Mouse (Mus musculus) CH12.LX (cell line): ENCODE results near the gene Sgpp1. TPM values are rescaled to one million over a fixed set of nuclear protein-coding genes. Genes with fewer than 3 reads are reported as not detected.

Experiments
- DNase-seq: peaks from one replicate; pipeline ENCODE4 v3.0.0-alpha.2; 2013; ENCODE audit errors: extremely low read depth
- H3K27ac ChIP-seq: 2 replicates; pipeline ENCODE4 v1.5.1; 2012; ENCODE audit warnings: low read depth, mild to moderate bottlenecking, control low read depth, moderate library complexity; ENCODE audit not compliant: insufficient read depth
- H3K27me3 ChIP-seq: replicated peaks from 2 replicates; pipeline ENCODE3; 2012; ENCODE audit warnings: inconsistent platforms
- H3K36me3 ChIP-seq, 2 experiments: replicated peaks in 1 of 2; 2 replicates each; pipeline versions ENCODE3 to v1.6.1; 2012; ENCODE audit warnings: inconsistent platforms in 1 of 2, low read length in 1 of 2, mild to moderate bottlenecking in 1 of 2, mixed read lengths in 1 of 2, moderate library complexity in 1 of 2; ENCODE audit not compliant: control insufficient read depth in 1 of 2, insufficient read depth in 1 of 2
- H3K4me1 ChIP-seq, 2 experiments: 2 replicates each; pipeline ENCODE4 v1.6.1; 2012; ENCODE audit warnings: inconsistent platforms in 1 of 2, moderate library complexity in 1 of 2; ENCODE audit not compliant: insufficient read depth in 2 of 2, control insufficient read depth in 1 of 2
- H3K4me2 ChIP-seq: 2 replicates; pipeline ENCODE4 v1.6.1; 2012; ENCODE audit warnings: low read depth, mild to moderate bottlenecking, control low read depth; ENCODE audit not compliant: poor library complexity, insufficient read depth, severe bottlenecking
- H3K4me3 ChIP-seq, 3 experiments: fragments of 150-350 bp in 1 of 3; sonication (generic) in 1 of 3; replicated peaks in 1 of 3; 2 replicates each; pipeline versions ENCODE3 to v1.5.1; 2011 to 2012; ENCODE audit warnings: low read depth in 2 of 3, low read length in 2 of 3, mild to moderate bottlenecking in 2 of 3, moderate library complexity in 2 of 3, control low read depth in 1 of 3, improper control_type of control experiment in 1 of 3, inconsistent platforms in 1 of 3, mixed read lengths in 1 of 3; ENCODE audit not compliant: poor library complexity in 1 of 3
- H3K79me2 ChIP-seq: replicated peaks from 2 replicates; pipeline ENCODE4 v1.6.1; 2012; ENCODE audit warnings: mild to moderate bottlenecking, moderate library complexity; ENCODE audit not compliant: control insufficient read depth, poor library complexity, insufficient read depth, severe bottlenecking; ENCODE audit errors: extremely low read depth
- H3K9ac ChIP-seq: 2 replicates; pipeline ENCODE4 v1.6.1; 2012; ENCODE audit warnings: low read depth, mild to moderate bottlenecking, control low read depth, moderate library complexity; ENCODE audit not compliant: insufficient read depth
- H3K9me3 ChIP-seq: replicated peaks from 2 replicates; pipeline ENCODE3; 2012; ENCODE audit warnings: low read length, inconsistent platforms, mixed read lengths
- BHLHE40 ChIP-seq: IDR thresholded peaks from 2 replicates; pipeline ENCODE4 v1.6.1; 2011; ENCODE audit warnings: mild to moderate bottlenecking, low read depth, low read length, improper control_type of control experiment
- CHD1 ChIP-seq: IDR thresholded peaks from 2 replicates; pipeline ENCODE4 v1.6.1; 2012; ENCODE audit warnings: low read depth, low read length, improper control_type of control experiment, inconsistent platforms
- CHD2 ChIP-seq: IDR thresholded peaks from 2 replicates; pipeline ENCODE4 v1.6.1; 2011; ENCODE audit warnings: low read length, improper control_type of control experiment
- CTCF ChIP-seq, 2 experiments: IDR thresholded peaks in 1 of 2; conservative IDR thresholded peaks in 1 of 2; 2 replicates each; pipeline ENCODE4 v1.5.1; 2011 to 2012; ENCODE audit warnings: low read depth in 2 of 2, low read length in 2 of 2, improper control_type of control experiment in 1 of 2, inconsistent platforms in 1 of 2, mild to moderate bottlenecking in 1 of 2, moderate library complexity in 1 of 2
- E2F4 ChIP-seq: IDR thresholded peaks from 2 replicates; pipeline ENCODE4 v1.6.1; 2011; ENCODE audit warnings: low read depth, low read length, improper control_type of control experiment; ENCODE audit not compliant: insufficient replicate concordance
- ELF1 ChIP-seq: IDR thresholded peaks from 2 replicates; pipeline ENCODE4 v1.6.1; 2014; ENCODE audit warnings: low read depth, mild to moderate bottlenecking, inconsistent platforms, low read length, improper control_type of control experiment
- EP300 ChIP-seq: IDR thresholded peaks from 2 replicates; pipeline ENCODE4 v1.6.1; 2011; ENCODE audit warnings: low read length, improper control_type of control experiment
- ETS1 ChIP-seq: conservative IDR thresholded peaks from 2 replicates; pipeline ENCODE4 v1.6.1; 2012; ENCODE audit warnings: low read depth, mild to moderate bottlenecking, inconsistent platforms, low read length, improper control_type of control experiment, moderate library complexity
- GABPA ChIP-seq: IDR thresholded peaks from 2 replicates; pipeline ENCODE4 v1.6.1; 2012; ENCODE audit warnings: low read depth, low read length, improper control_type of control experiment, inconsistent platforms; ENCODE audit not compliant: insufficient replicate concordance
- HCFC1 ChIP-seq: IDR thresholded peaks from 2 replicates; pipeline ENCODE4 v1.6.1; 2012; ENCODE audit warnings: low read depth, mild to moderate bottlenecking, inconsistent platforms, low read length, improper control_type of control experiment
- IRF4 ChIP-seq: IDR thresholded peaks from 2 replicates; pipeline ENCODE4 v1.6.1; 2014; ENCODE audit warnings: low read depth, mild to moderate bottlenecking, inconsistent platforms, low read length, improper control_type of control experiment
- JUN ChIP-seq: IDR thresholded peaks from 2 replicates; pipeline ENCODE4 v1.6.1; 2011; ENCODE audit warnings: low read depth, mild to moderate bottlenecking, low read length, improper control_type of control experiment, moderate library complexity; ENCODE audit not compliant: insufficient read depth
- JUND ChIP-seq: conservative IDR thresholded peaks from 2 replicates; pipeline ENCODE4 v1.6.1; 2011; ENCODE audit warnings: low read depth, low read length, improper control_type of control experiment
- KAT2A ChIP-seq: IDR thresholded peaks from 2 replicates; pipeline ENCODE4 v1.6.1; 2012; ENCODE audit warnings: low read length, improper control_type of control experiment, inconsistent platforms; ENCODE audit not compliant: insufficient replicate concordance
- MAFK ChIP-seq: IDR thresholded peaks from 2 replicates; pipeline ENCODE4 v1.6.1; 2011; ENCODE audit warnings: low read length, improper control_type of control experiment; ENCODE audit not compliant: insufficient replicate concordance
- MAX ChIP-seq: IDR thresholded peaks from 2 replicates; pipeline ENCODE4 v1.6.1; 2011; ENCODE audit warnings: low read length, improper control_type of control experiment
- MAZ ChIP-seq: IDR thresholded peaks from 2 replicates; pipeline ENCODE4 v1.6.1; 2012; ENCODE audit warnings: low read depth, mild to moderate bottlenecking, inconsistent platforms, low read length, improper control_type of control experiment, moderate library complexity
- MEF2A ChIP-seq: IDR thresholded peaks from 2 replicates; pipeline ENCODE4 v1.6.1; 2014; ENCODE audit warnings: low read depth, mild to moderate bottlenecking, inconsistent platforms, low read length, improper control_type of control experiment, borderline replicate concordance
- MXI1 ChIP-seq: IDR thresholded peaks from 2 replicates; pipeline ENCODE4 v1.6.1; 2011; ENCODE audit warnings: mild to moderate bottlenecking, low read depth, low read length, improper control_type of control experiment
- MYC ChIP-seq: IDR thresholded peaks from 2 replicates; pipeline ENCODE4 v1.6.1; 2011; ENCODE audit warnings: low read depth, mild to moderate bottlenecking, improper control_type of control experiment, low read length
- NELFE ChIP-seq: IDR thresholded peaks from 2 replicates; pipeline ENCODE4 v1.6.1; 2011; ENCODE audit warnings: low read depth, low read length, improper control_type of control experiment
- NRF1 ChIP-seq: IDR thresholded peaks from 2 replicates; pipeline ENCODE4 v1.6.1; 2014; ENCODE audit warnings: low read depth, mild to moderate bottlenecking, inconsistent platforms, low read length, improper control_type of control experiment, moderate library complexity
- PAX5 ChIP-seq: IDR thresholded peaks from 2 replicates; pipeline ENCODE4 v1.6.1; 2012; ENCODE audit warnings: low read length, inconsistent platforms, mixed read lengths
- POLR2A ChIP-seq: IDR thresholded peaks from 2 replicates; pipeline ENCODE4 v1.6.1; 2011; ENCODE audit warnings: low read depth, mild to moderate bottlenecking, improper control_type of control experiment, low read length
- POLR2AphosphoS2 ChIP-seq: IDR thresholded peaks from 2 replicates; pipeline ENCODE4 v1.6.1; 2011; ENCODE audit warnings: low read depth, low read length, improper control_type of control experiment
- RAD21 ChIP-seq: IDR thresholded peaks from 2 replicates; pipeline ENCODE4 v1.6.1; 2011; ENCODE audit warnings: low read depth, mild to moderate bottlenecking, low read length, improper control_type of control experiment, moderate library complexity
- RCOR1 ChIP-seq: conservative IDR thresholded peaks from 2 replicates; pipeline ENCODE4 v1.6.1; 2012; ENCODE audit warnings: low read depth, mild to moderate bottlenecking, inconsistent platforms, low read length, improper control_type of control experiment
- SIN3A ChIP-seq: IDR thresholded peaks from 2 replicates; pipeline ENCODE4 v1.6.1; 2012; ENCODE audit warnings: low read length, improper control_type of control experiment, inconsistent platforms
- SMC3 ChIP-seq: IDR thresholded peaks from 2 replicates; pipeline ENCODE4 v1.6.1; 2011; ENCODE audit warnings: low read depth, low read length, improper control_type of control experiment
- TBP ChIP-seq: conservative IDR thresholded peaks from 2 replicates; pipeline ENCODE4 v1.6.1; 2011; ENCODE audit warnings: low read depth, low read length, improper control_type of control experiment
- TCF12 ChIP-seq: IDR thresholded peaks from 2 replicates; pipeline ENCODE4 v1.6.1; 2014; ENCODE audit warnings: low read depth, mild to moderate bottlenecking, inconsistent platforms, low read length, improper control_type of control experiment
- UBTF ChIP-seq: IDR thresholded peaks from 2 replicates; pipeline ENCODE4 v1.6.1; 2012; ENCODE audit warnings: low read depth, mild to moderate bottlenecking, inconsistent platforms, low read length, improper control_type of control experiment, moderate library complexity
- USF1 ChIP-seq: IDR thresholded peaks from 2 replicates; pipeline ENCODE4 v1.6.1; 2014; ENCODE audit warnings: low read depth, mild to moderate bottlenecking, inconsistent platforms, low read length, improper control_type of control experiment
- USF2 ChIP-seq: conservative IDR thresholded peaks from 2 replicates; pipeline ENCODE4 v1.6.1; 2011; ENCODE audit warnings: low read depth, low read length, improper control_type of control experiment
- ZC3H11A ChIP-seq: IDR thresholded peaks from 2 replicates; pipeline ENCODE4 v1.6.1; 2012; ENCODE audit warnings: low read depth, mild to moderate bottlenecking, inconsistent platforms, low read length, improper control_type of control experiment
- ZKSCAN1 ChIP-seq: IDR thresholded peaks from 2 replicates; pipeline ENCODE4 v1.6.1; 2012; ENCODE audit warnings: low read depth, inconsistent platforms, low read length, improper control_type of control experiment, borderline replicate concordance
- ZMIZ1 ChIP-seq: IDR thresholded peaks from 2 replicates; pipeline ENCODE4 v1.6.1; 2012; ENCODE audit warnings: low read depth, mild to moderate bottlenecking, inconsistent platforms, low read length, improper control_type of control experiment
- ZNF384 ChIP-seq: IDR thresholded peaks from 2 replicates; pipeline ENCODE4 v1.6.1; 2012; ENCODE audit warnings: low read depth, low read length, improper control_type of control experiment, inconsistent platforms
- dilution Hi-C: fragments of 300-500 bp; cut with MboI; formaldehyde crosslinking; loops from 2 replicates; pipeline ENCODE4 v1.14.3; 2020; ENCODE audit warnings: low sequenced_read_pairs; ENCODE audit not compliant: extremely low pct_unique_long_range_greater_than_20kb, extremely low pct_ligation_motif_present
- in situ Hi-C: fragments of 300-500 bp; cut with MboI; formaldehyde crosslinking; loops from 3 replicates; pipeline ENCODE4 v1.14.3; 2019; ENCODE audit warnings: low sequenced_read_pairs, low pct_ligation_motif_present, low pct_unique_long_range_greater_than_20kb, mixed read lengths
- polyA plus RNA-seq: library from polyadenylated mRNA; unstranded; fragments of >175 nt; gene quantifications from 2 replicates; pipeline ENCODE4 v1.2.1, GENCODE M21; 2012; ENCODE audit warnings: low read depth; ENCODE audit not compliant: insufficient read length
- total RNA-seq, 2 experiments: library from RNA; depleted of rRNA; stranded (reverse); fragments of 300-350 nt in 1 of 2; fragments of >200 nt in 1 of 2; gene quantifications; 2 replicates each; pipeline ENCODE4 v1.2.3; 2012 to 2014

Gene Sgpp1
- 17.3 and 20.5 TPM in 2 replicates for total RNA-seq (2012; rRNA removed)
- total RNA-seq (2014; rRNA removed) = 43.9 and 45.0 TPM in 2 replicates
- 17.5 and 23.6 TPM in 2 replicates for polyA plus RNA-seq

GRCm38 (mm10) chr12:75735246-75736200 lies at the start of gene Sgpp1:
Sgpp1 (minus strand) TSS chr12:75735729.
- Histone ChIP-seq H3K4me1 (peaks cover 0 to 18% of the 10 kb centered on the region in 2 experiments; a peak in 2 of 4 replicates), H3K79me2 (peaks cover 33% of the 10 kb centered on the region), H3K27ac (peak within 1 kb of the TSS; percentile 43), H3K9me3 (no peaks in the 10 kb centered on the region), H3K9ac (peak within 1 kb of the TSS; percentile 82), H3K4me3 (peak within 1 kb of the TSS; percentile 63 to 82 (median 69)), H3K4me2 (peak within 1 kb of the TSS; percentile 54; the same call in 1 of the 2 replicates), H3K36me3 (peaks cover 0 to under 1% of the 10 kb centered on the region in 2 experiments)
- DNase-seq = peak; percentile 74
- dilution Hi-C loops (no loop called here), in situ Hi-C loops (no loop called here)
- TF ChIP-seq TCF12 (peak; percentile 49; the same call in 1 of the 2 replicates), HCFC1 (no peak), POLR2AphosphoS2 (no peak), ZC3H11A (no peak), UBTF (peak; percentile 88), JUN (no peak), ZMIZ1 (0 out of 2 replicates have a peak, but pooled peaks have one; percentile 67), CTCF (conservative IDR thresholded peaks at IDR 0.05 in 1 of 2, IDR thresholded peaks at IDR 0.05 in 1 of 2; ENCODE audit: low read depth in 2 of 2, low read length in 2 of 2) (no peak), E2F4 (no peak), MYC (peak; percentile 80), NELFE (peak; percentile 75), MEF2A (no peak), CHD2 (no peak), IRF4 (no peak), MAZ (no peak), ZKSCAN1 (no peak), MXI1 (peak; percentile 82), BHLHE40 (peak; percentile 78), USF1 (no peak), CHD1 (no peak), PAX5 (no peak), MAFK (no peak), EP300 (no peak), JUND (no peak), RCOR1 (no peak), KAT2A (no peak), RAD21 (no peak), ZNF384 (no peak), ELF1 (no peak), ETS1 (no peak), MAX (peak; percentile 96), USF2 (0 out of 2 replicates have a peak, but pooled peaks have one; percentile 23), GABPA (no peak), SMC3 (no peak), SIN3A (peak; percentile 70), POLR2A (peak; percentile 78; the same call in 1 of the 2 replicates), TBP (no peak), NRF1 (peak; percentile 74)
- TF ChIP-seq, all 38 proteins: peak for 12
- H3K27me3 ChIP-seq = no peaks in the 10 kb centered on the region
